In genomic region chr4:154570451-154570881, GRCm38 (mm10) we compare ENCODE assay signal across 10 mouse cellular contexts.
A peak's percentile ranks its signal among the peaks of the same experiment; 100 is the strongest.
DNase-seq lines count a peak whose midpoint lies in the region; ATAC-seq and TF ChIP-seq lines count a peak whose summit lies in the region.
"Had no signal": no experiment of that assay in that cellular context is flagged by ENCODE, and none has a peak within 500 bp of the region (broad histone marks: within the 10 kb centered on the region; RNA-seq: fewer than 3 reads in every experiment).

No protein-coding gene starts in this region.

- peak; percentile 37 for DNase-seq in kidney, adult 2 months
- no peak for DNase-seq in kidney, adult 9 months
- DNase-seq in forebrain, embryonic 11.5 days (ENCODE audit: low spot score) = no peak
- DNase-seq in kidney, postnatal 4 days = peak; percentile 26 to 44
- DNase-seq in layer of hippocampus, postnatal 36 days = no peak

- no peak overlapping the region for H3K4me3 ChIP-seq in kidney, adult 2 months (ENCODE audit: insufficient read depth, low read depth, low read length)
- no peak overlapping the region for H3K4me3 ChIP-seq in forebrain, embryonic 11.5 days (ENCODE audit: low read depth, low read length)
- no peak overlapping the region for H3K4me3 ChIP-seq in neural tube, embryonic 14.5 days (ENCODE audit: low read depth, low read length)
- no peak overlapping the region for H3K4me3 ChIP-seq in intestine, embryonic 15.5 days (replicated peaks)
- H3K4me3 ChIP-seq: heart, embryonic 15.5 days had no signal

- no peak for TF ChIP-seq POLR2A in kidney, adult 2 months (IDR thresholded peaks at IDR 0.05; ENCODE audit: low read depth, low read length)

- no peaks in the 10 kb centered on the region for H3K4me1 ChIP-seq in kidney, adult 2 months (ENCODE audit: control insufficient read depth, insufficient read depth, low read length)
- peaks cover 41% of the 10 kb centered on the region for H3K4me1 ChIP-seq in forebrain, embryonic 11.5 days (replicated peaks; ENCODE audit: control insufficient read depth, insufficient read depth, low read length)
- peaks cover 29% of the 10 kb centered on the region for H3K4me1 ChIP-seq in neural tube, embryonic 14.5 days (ENCODE audit: control insufficient read depth, insufficient read depth, low read length)
- peaks cover 21% of the 10 kb centered on the region for H3K4me1 ChIP-seq in intestine, embryonic 15.5 days (replicated peaks)

- H3K9ac ChIP-seq in forebrain, embryonic 11.5 days (ENCODE audit: low read length) = peak overlapping the region; percentile 48
- no peak overlapping the region for H3K9ac ChIP-seq in neural tube, embryonic 14.5 days (replicated peaks; ENCODE audit: low read depth, low read length)
- no peak overlapping the region for H3K9ac ChIP-seq in intestine, embryonic 15.5 days
- H3K9ac ChIP-seq: heart, embryonic 15.5 days had no signal

- no peaks in the 10 kb centered on the region for H3K9me3 ChIP-seq in forebrain, embryonic 11.5 days (ENCODE audit: control insufficient read depth, low read length)
- H3K9me3 ChIP-seq in neural tube, embryonic 14.5 days (ENCODE audit: control insufficient read depth, low read length) = no peaks in the 10 kb centered on the region
- no peaks in the 10 kb centered on the region for H3K9me3 ChIP-seq in intestine, embryonic 15.5 days
- H3K9me3 ChIP-seq: heart, embryonic 15.5 days had no signal

- H3K27me3 ChIP-seq in kidney, adult 2 months (replicated peaks; ENCODE audit: control insufficient read depth, insufficient read depth, low read length) = no peaks in the 10 kb centered on the region
- H3K27me3 ChIP-seq in forebrain, embryonic 11.5 days (ENCODE audit: control insufficient read depth, insufficient read depth, low read length) = no peaks in the 10 kb centered on the region
- peaks cover 3% of the 10 kb centered on the region; the same call in 1 of the 2 replicates for H3K27me3 ChIP-seq in neural tube, embryonic 14.5 days (ENCODE audit: control insufficient read depth, insufficient read depth, low read length)
- no peaks in the 10 kb centered on the region for H3K27me3 ChIP-seq in intestine, embryonic 15.5 days (replicated peaks)
- H3K27me3 ChIP-seq: heart, embryonic 15.5 days had no signal

- no peak overlapping the region for H3K27ac ChIP-seq in kidney, adult 2 months (ENCODE audit: insufficient read depth, low read depth, low read length)
- 0 out of 2 replicates have a peak overlapping the region, but pooled peaks have one; percentile 26 for H3K27ac ChIP-seq in forebrain, embryonic 11.5 days (ENCODE audit: low read depth, low read length)
- H3K27ac ChIP-seq in neural tube, embryonic 14.5 days (ENCODE audit: low read depth, low read length) = no peak overlapping the region
- no peak overlapping the region for H3K27ac ChIP-seq in intestine, embryonic 15.5 days
- H3K27ac ChIP-seq: heart, embryonic 15.5 days had no signal

- no peaks in the 10 kb centered on the region for H3K36me3 ChIP-seq in kidney, adult 2 months (ENCODE audit: control insufficient read depth, insufficient read depth, low read length)
- H3K36me3 ChIP-seq in forebrain, embryonic 11.5 days (ENCODE audit: control insufficient read depth, insufficient read depth, low read length) = no peaks in the 10 kb centered on the region
- no peaks in the 10 kb centered on the region for H3K36me3 ChIP-seq in neural tube, embryonic 14.5 days (ENCODE audit: control insufficient read depth, insufficient read depth, low read length)
- H3K36me3 ChIP-seq in intestine, embryonic 15.5 days = no peaks in the 10 kb centered on the region
- H3K36me3 ChIP-seq: heart, embryonic 15.5 days had no signal

- no peak overlapping the region; the same call in 1 of the 2 replicates for H3K4me2 ChIP-seq in forebrain, embryonic 11.5 days (ENCODE audit: low read depth, low read length, severe bottlenecking)
- H3K4me2 ChIP-seq in neural tube, embryonic 14.5 days (ENCODE audit: low read depth, low read length) = no peak overlapping the region
- H3K4me2 ChIP-seq in intestine, embryonic 15.5 days (replicated peaks) = no peak overlapping the region
- H3K4me2 ChIP-seq: heart, embryonic 15.5 days had no signal

- 21% methylated on average over 10 of the region's 10 CpGs for WGBS in kidney, adult 2 months
- WGBS in forebrain, embryonic 11.5 days = 9% methylated on average over 10 of the region's 10 CpGs
- WGBS in neural tube, embryonic 14.5 days = 9% methylated on average over 10 of the region's 10 CpGs
- WGBS in intestine, embryonic 15.5 days = 32% methylated on average over 10 of the region's 10 CpGs

- no peak for TF ChIP-seq CTCF in kidney, adult 2 months (conservative IDR thresholded peaks at IDR 0.05; ENCODE audit: insufficient read depth, insufficient read length, low read depth, low read length)

- peak; percentile 57 for ATAC-seq in forebrain, embryonic 11.5 days (replicated peaks; ENCODE audit: low FRiP score)
- peak; percentile 19; the same call in 1 of the 2 replicates for ATAC-seq in neural tube, embryonic 14.5 days (ENCODE audit: low read depth)
- ATAC-seq in intestine, embryonic 15.5 days = no peak
- no peak for ATAC-seq in erythroblast, adult 5-6 weeks (replicated peaks; ENCODE audit: low FRiP score, poor library complexity, severe bottlenecking)
- ATAC-seq: lung, postnatal 0 days had no signal

Comparison
In these comparisons a context has a peak if more than half of its experiments do, and no peak if none do; other contexts are left out.
1. DNase-seq: peak in kidney, adult 2 months (single experiment) and kidney, postnatal 4 days (2 of 2); none in kidney, adult 9 months (single experiment), forebrain, embryonic 11.5 days (single experiment) and layer of hippocampus, postnatal 36 days (0 of 2).
2. ATAC-seq: peak in forebrain, embryonic 11.5 days (single experiment) and neural tube, embryonic 14.5 days (single experiment); none in intestine, embryonic 15.5 days (single experiment) and erythroblast, adult 5-6 weeks (single experiment).